Mouse (Mus musculus): ENCODE measurements at regions not wholly inside any gene's neighbourhood (a gene's known extent, or its start where the extent isn't known, plus 50 kb on each side); places are given as distances from the start of the nearest gene placed in this dataset.

- peak overlapping the region; percentile 85 for H3K27ac ChIP-seq (ENCODE audit: control insufficient read depth, insufficient read depth, low read length)
- TF ChIP-seq POLR2A (IDR thresholded peaks at IDR 0.05; ENCODE audit: control insufficient read depth, extremely low read depth, insufficient read depth, low read length, poor library complexity), result 0 out of 2 replicates have a peak, but pooled peaks have one; percentile 14
- TF ChIP-seq CTCF (IDR thresholded peaks at IDR 0.05; ENCODE audit: borderline replicate concordance, control insufficient read depth, extremely low read depth, insufficient read depth, low read length, poor library complexity), result no peak
- 4% methylated on average over 5 of the region's 5 CpGs for WGBS
- H3K27me3 ChIP-seq (ENCODE audit: control insufficient read depth, insufficient read depth, low read length), result no peaks in the 10 kb centered on the region
- H3K4me1 ChIP-seq (replicated peaks; ENCODE audit: control insufficient read depth, insufficient read depth, low read length), result peaks cover 38% of the 10 kb centered on the region
- DNase-seq, result peak; percentile 58
- no peak overlapping the region for H3K4me3 ChIP-seq (ENCODE audit: control insufficient read depth, insufficient read depth, low read length)
- no peaks in the 10 kb centered on the region for H3K36me3 ChIP-seq (ENCODE audit: control insufficient read depth, insufficient read depth, low read length)
These were observed 285.3 kb upstream of the Gadl1 start for GRCm38 (mm10) chr9:115623948-115624347.

DNA sequence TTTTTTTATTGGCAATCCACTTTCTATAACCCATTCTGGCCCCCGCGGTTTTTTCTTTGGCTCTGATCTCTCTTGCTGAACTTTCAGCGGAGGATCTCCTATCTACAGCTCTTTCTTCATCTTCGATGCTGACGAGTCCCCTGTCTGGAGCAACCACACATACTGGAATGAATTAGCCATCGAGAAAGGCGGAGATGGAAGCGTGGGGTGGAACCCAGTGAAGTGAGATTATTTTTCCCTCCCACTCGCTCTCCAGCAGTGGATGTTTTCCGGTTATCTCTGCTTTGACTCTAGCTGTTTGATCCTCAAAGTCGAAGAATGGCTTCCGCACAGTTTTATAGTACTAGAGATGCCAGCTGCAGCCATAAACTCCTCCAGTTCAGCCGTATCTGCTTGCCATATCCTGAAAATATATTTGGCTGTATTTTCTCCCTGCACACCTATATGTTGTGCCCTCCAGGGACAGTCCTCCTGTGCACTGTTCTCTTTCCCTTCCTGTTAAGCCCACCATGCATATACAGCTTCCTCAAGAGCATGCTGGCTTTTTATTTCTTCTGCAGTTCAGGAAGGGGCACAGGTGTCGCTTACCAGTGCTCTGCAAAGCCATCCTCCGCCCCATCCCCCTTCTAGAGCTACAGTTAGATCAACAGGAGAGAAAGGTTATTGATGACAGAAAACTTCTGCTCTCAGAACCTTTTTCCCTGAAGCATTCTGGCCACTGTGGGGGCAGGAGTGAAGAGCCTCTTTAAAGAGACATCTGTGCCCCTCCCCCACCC, 284.3 kb upstream of the Gadl1 start:
- DNase-seq, result peak; percentile 57
- TF ChIP-seq POLR2A (IDR thresholded peaks at IDR 0.05; ENCODE audit: control insufficient read depth, extremely low read depth, insufficient read depth, low read length, poor library complexity) (no peak), CTCF (IDR thresholded peaks at IDR 0.05; ENCODE audit: borderline replicate concordance, control insufficient read depth, extremely low read depth, insufficient read depth, low read length, poor library complexity) (no peak)
- H3K36me3 ChIP-seq (ENCODE audit: control insufficient read depth, insufficient read depth, low read length), result no peaks in the 10 kb centered on the region
- no peaks in the 10 kb centered on the region for H3K27me3 ChIP-seq (ENCODE audit: control insufficient read depth, insufficient read depth, low read length)
- 46% methylated on average over 15 of the region's 15 CpGs for WGBS
- H3K4me3 ChIP-seq (ENCODE audit: control insufficient read depth, insufficient read depth, low read length), result no peak overlapping the region
- peak overlapping the region; percentile 91 for H3K27ac ChIP-seq (ENCODE audit: control insufficient read depth, insufficient read depth, low read length)
- H3K4me1 ChIP-seq (replicated peaks; ENCODE audit: control insufficient read depth, insufficient read depth, low read length), result peaks cover 36% of the 10 kb centered on the region

GRCm38 (mm10) chr9:115627551-115627950, 281.7 kb upstream of the Gadl1 start:
- H3K27ac ChIP-seq (ENCODE audit: control insufficient read depth, insufficient read depth, low read length), result no peak overlapping the region
- no peaks in the 10 kb centered on the region for H3K36me3 ChIP-seq (ENCODE audit: control insufficient read depth, insufficient read depth, low read length)
- no peaks in the 10 kb centered on the region for H3K27me3 ChIP-seq (ENCODE audit: control insufficient read depth, insufficient read depth, low read length)
- H3K4me1 ChIP-seq (replicated peaks; ENCODE audit: control insufficient read depth, insufficient read depth, low read length), result peaks cover 30% of the 10 kb centered on the region
- H3K4me3 ChIP-seq (ENCODE audit: control insufficient read depth, insufficient read depth, low read length), result no peak overlapping the region
- 89% methylated on average over 3 of the region's 3 CpGs for WGBS
- DNase-seq, result no peak
- TF ChIP-seq CTCF (IDR thresholded peaks at IDR 0.05; ENCODE audit: borderline replicate concordance, control insufficient read depth, extremely low read depth, insufficient read depth, low read length, poor library complexity), result no peak
- TF ChIP-seq POLR2A (IDR thresholded peaks at IDR 0.05; ENCODE audit: control insufficient read depth, extremely low read depth, insufficient read depth, low read length, poor library complexity), result no peak

DNA sequence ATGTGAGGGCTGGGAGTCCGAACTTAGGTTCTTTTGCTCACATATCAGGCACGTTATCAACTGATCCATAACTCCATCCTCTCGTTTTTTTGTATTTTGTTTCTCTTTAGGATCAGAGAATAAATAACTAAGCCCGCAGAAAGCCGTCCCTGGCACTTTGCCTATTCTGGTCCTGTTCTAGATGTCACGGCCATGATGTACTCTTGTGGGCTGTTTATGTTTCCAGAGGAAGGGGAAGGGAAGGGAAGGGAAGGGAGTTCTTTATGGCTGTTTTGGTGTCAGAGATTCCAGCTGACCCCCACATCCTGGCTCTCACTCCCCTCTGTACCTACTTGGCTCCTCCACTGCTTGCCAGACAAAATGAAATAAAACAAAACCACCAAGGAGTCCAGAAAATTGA, 272.1 kb upstream of the Gadl1 start:
- Histone ChIP-seq H3K36me3 (ENCODE audit: control insufficient read depth, insufficient read depth, low read length) (no peaks in the 10 kb centered on the region), H3K27me3 (ENCODE audit: control insufficient read depth, insufficient read depth, low read length) (no peaks in the 10 kb centered on the region), H3K4me3 (ENCODE audit: control insufficient read depth, insufficient read depth, low read length) (no peak overlapping the region), H3K4me1 (replicated peaks; ENCODE audit: control insufficient read depth, insufficient read depth, low read length) (peaks cover 8% of the 10 kb centered on the region), H3K27ac (ENCODE audit: control insufficient read depth, insufficient read depth, low read length) (no peak overlapping the region)
- WGBS, result 98% methylated on average over 6 of the region's 6 CpGs
- no peak for DNase-seq
- TF ChIP-seq CTCF (IDR thresholded peaks at IDR 0.05; ENCODE audit: borderline replicate concordance, control insufficient read depth, extremely low read depth, insufficient read depth, low read length, poor library complexity), result no peak
- TF ChIP-seq POLR2A (IDR thresholded peaks at IDR 0.05; ENCODE audit: control insufficient read depth, extremely low read depth, insufficient read depth, low read length, poor library complexity), result no peak

GRCm38 (mm10) chr9:115640781-115641180, 268.5 kb upstream of the Gadl1 start:
- no peak overlapping the region for H3K4me3 ChIP-seq (ENCODE audit: control insufficient read depth, insufficient read depth, low read length)
- TF ChIP-seq POLR2A (IDR thresholded peaks at IDR 0.05; ENCODE audit: control insufficient read depth, extremely low read depth, insufficient read depth, low read length, poor library complexity) (no peak), CTCF (IDR thresholded peaks at IDR 0.05; ENCODE audit: borderline replicate concordance, control insufficient read depth, extremely low read depth, insufficient read depth, low read length, poor library complexity) (no peak)
- H3K36me3 ChIP-seq (ENCODE audit: control insufficient read depth, insufficient read depth, low read length), result no peaks in the 10 kb centered on the region
- DNase-seq, result peak; percentile 63
- H3K27me3 ChIP-seq (ENCODE audit: control insufficient read depth, insufficient read depth, low read length), result no peaks in the 10 kb centered on the region
- peaks cover 8% of the 10 kb centered on the region for H3K4me1 ChIP-seq (replicated peaks; ENCODE audit: control insufficient read depth, insufficient read depth, low read length)
- WGBS, result 7% methylated on average over 2 of the region's 2 CpGs
- peak overlapping the region; percentile 32 for H3K27ac ChIP-seq (ENCODE audit: control insufficient read depth, insufficient read depth, low read length)

- TF ChIP-seq CTCF (IDR thresholded peaks at IDR 0.05; ENCODE audit: borderline replicate concordance, control insufficient read depth, extremely low read depth, insufficient read depth, low read length, poor library complexity) (no peak), POLR2A (IDR thresholded peaks at IDR 0.05; ENCODE audit: control insufficient read depth, extremely low read depth, insufficient read depth, low read length, poor library complexity) (no peak)
- no peak for DNase-seq
- Histone ChIP-seq H3K4me1 (replicated peaks; ENCODE audit: control insufficient read depth, insufficient read depth, low read length) (peaks cover 8% of the 10 kb centered on the region), H3K4me3 (ENCODE audit: control insufficient read depth, insufficient read depth, low read length) (no peak overlapping the region), H3K27ac (ENCODE audit: control insufficient read depth, insufficient read depth, low read length) (no peak overlapping the region), H3K36me3 (ENCODE audit: control insufficient read depth, insufficient read depth, low read length) (no peaks in the 10 kb centered on the region), H3K27me3 (ENCODE audit: control insufficient read depth, insufficient read depth, low read length) (no peaks in the 10 kb centered on the region)
- 95% methylated on average over 4 of the region's 4 CpGs for WGBS
These were observed 267.2 kb upstream of the Gadl1 start for GRCm38 (mm10) chr9:115642032-115642431.
